Mouse (Mus musculus) embryo, embryonic 11 days (tissue): ENCODE data around the gene Ccm2.
"Not testable (repeated sequence)": the region's sequence is repeated elsewhere in the genome, so short reads cannot be mapped to it uniquely, and the experiment has no call there.

ENCODE experiments used
- DNase-seq: peaks from one replicate; pipeline ENCODE4 v3.0.0-alpha.2; 2015

Ccm2 gene

DNA sequence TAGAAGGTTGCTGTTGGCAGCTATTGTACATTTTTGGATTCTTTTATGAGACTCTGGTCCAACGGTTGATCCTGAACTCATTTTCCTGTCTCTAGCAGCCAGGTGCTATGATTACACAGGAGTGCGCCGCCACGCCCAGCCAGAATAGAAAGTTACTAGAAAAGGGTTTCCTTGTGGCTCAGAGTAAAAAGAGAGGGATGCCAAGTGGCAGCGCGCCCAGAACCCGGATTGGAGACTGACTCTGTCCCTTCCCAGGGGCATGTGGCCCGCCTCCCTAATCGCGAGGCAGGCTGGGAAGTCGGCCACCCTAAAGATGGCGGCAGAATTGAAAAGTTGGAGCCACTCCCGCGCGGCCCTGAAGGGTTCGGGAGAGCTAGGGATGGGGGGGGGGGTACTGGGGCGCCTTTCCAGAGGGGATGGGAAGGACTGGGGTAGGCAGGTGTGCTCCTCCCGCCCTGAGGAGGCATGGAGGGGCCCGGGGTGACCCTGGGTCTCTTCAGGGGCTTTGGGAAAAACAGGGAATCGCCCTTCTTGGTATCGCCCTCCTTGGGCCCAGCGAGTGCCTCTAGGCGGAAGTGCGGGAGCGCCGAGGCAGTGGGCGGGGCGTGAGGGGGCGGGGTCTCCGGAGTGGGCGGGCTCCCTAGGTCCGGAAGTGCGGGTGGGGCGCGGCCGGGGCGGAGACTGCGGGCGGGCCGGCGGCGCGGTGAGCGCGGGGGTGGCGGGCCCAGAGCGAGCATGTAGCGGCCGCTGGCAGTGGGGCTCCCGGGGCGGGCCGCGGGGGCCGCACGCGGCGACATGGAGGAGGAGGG is at the start of gene Ccm2:
Gene Ccm2, plus strand, starts transcription at position 683 of the 809 bp plus-strand sequence.
- peak; percentile 95 for DNase-seq

- no peak for DNase-seq
Observed at GRCm38 (mm10) chr11:6497311-6497948, 49.3 kb upstream of the Ccm2 start.

GRCm38 (mm10) chr11:6502506-6502905 is 44.2 kb upstream of the Ccm2 start:
- DNase-seq: no peak

- no peak for DNase-seq
Observed at GRCm38 (mm10) chr11:6504226-6504625, 42.5 kb upstream of the Ccm2 start.

GRCm38 (mm10) chr11:6504689-6505088 is 42.0 kb upstream of the Ccm2 start:
- no peak for DNase-seq

GRCm38 (mm10) chr11:6506516-6506915 is 40.2 kb upstream of the Ccm2 start:
- no peak for DNase-seq

- DNase-seq: no peak
Observed at GRCm38 (mm10) chr11:6508269-6508876, 38.3 kb upstream of the Ccm2 start.

- DNase-seq: no peak
Observed at GRCm38 (mm10) chr11:6514837-6515236, 31.9 kb upstream of the Ccm2 start.

DNA sequence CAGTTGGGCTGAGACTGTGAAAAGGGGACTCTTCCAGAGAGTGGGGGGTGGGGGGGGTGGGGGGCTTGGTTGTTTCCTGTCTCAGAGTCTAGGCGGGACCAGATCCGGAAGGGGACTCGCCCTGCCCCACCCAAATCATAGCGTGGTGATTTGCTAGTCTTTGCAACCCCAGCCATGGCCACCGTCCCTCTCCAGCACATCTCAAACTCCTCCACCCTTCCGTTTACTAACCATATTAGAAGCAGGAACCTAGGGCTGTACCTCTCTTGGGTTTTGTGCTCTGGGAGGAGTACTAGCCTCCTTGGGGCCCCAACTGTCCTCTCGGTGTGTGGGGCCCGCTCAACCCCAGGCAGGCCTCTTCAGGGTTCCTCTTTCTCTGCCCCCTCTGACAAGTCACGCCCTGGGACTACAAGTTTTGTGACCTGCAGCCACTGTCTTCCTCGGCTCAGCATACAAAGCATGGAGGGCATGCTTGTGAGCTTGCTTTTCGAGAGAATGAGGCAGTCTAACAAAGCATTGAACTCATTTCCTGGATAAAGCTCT is 27.1 kb upstream of the Ccm2 start:
- no peak for DNase-seq

GRCm38 (mm10) chr11:6520507-6521173 is 26.0 kb upstream of the Ccm2 start, which contains the start of gene Myo1g:
TSS of gene Myo1g (minus strand) at chr11:6520965.
- DNase-seq: no peak

DNA sequence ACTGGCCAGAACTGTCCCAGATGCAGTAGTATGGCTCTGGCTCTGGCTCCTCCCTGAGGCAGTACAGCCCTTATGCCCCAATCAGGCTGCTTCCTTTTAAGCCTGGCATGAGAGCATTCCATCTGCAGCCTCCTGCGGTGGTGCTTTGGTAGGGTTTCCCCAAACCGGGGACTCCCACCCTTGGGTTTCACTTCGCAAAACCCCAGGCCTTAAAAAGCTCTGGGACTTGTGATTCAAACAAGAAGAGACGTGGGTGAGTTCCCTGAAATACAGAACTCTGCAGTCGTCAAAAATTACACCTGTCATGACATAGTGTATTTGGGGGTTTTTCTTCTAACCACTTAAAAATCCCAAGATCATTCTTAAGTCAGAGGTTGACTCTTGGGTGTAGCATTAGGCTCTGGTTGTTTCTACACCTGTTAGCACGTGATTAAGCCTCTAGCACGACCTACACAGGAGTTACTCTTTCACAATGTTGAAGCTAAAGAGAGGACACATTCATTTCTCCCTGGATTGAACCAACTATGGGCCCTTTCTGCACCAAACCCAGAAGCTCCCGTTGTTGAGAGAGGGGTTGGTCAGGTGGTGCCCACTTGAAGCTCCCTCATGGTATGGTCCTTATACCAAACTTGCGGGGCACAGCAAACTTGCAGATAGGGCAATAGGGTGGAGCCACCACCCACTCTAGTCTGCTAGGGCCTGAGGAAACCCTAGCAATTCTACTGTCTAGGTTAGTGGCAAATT is 23.7 kb upstream of the Ccm2 start:
- no peak for DNase-seq

- DNase-seq: no peak
Observed at GRCm38 (mm10) chr11:6523662-6524088, 23.0 kb upstream of the Ccm2 start.

GRCm38 (mm10) chr11:6524165-6524879 is 22.4 kb upstream of the Ccm2 start:
- DNase-seq: no peak

DNA sequence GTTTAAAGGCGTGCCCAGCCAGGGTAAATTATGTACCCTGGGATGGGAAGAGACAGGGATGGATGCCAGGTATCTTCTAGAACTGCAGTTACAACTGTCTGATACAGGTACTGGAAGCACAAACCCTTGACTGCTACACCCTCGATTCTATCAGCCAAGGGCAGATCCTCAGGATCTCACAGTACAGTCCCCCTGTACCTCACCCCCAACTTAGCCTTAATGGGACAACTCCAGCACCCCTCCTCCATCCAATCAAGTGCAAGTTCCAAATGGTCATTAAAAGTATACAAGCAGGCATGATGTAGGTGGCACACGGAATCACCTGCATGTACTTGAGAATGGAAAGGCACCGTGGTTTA is 21.8 kb upstream of the Ccm2 start:
- no peak for DNase-seq

GRCm38 (mm10) chr11:6525241-6525640 is 21.4 kb upstream of the Ccm2 start:
- no peak for DNase-seq

DNA sequence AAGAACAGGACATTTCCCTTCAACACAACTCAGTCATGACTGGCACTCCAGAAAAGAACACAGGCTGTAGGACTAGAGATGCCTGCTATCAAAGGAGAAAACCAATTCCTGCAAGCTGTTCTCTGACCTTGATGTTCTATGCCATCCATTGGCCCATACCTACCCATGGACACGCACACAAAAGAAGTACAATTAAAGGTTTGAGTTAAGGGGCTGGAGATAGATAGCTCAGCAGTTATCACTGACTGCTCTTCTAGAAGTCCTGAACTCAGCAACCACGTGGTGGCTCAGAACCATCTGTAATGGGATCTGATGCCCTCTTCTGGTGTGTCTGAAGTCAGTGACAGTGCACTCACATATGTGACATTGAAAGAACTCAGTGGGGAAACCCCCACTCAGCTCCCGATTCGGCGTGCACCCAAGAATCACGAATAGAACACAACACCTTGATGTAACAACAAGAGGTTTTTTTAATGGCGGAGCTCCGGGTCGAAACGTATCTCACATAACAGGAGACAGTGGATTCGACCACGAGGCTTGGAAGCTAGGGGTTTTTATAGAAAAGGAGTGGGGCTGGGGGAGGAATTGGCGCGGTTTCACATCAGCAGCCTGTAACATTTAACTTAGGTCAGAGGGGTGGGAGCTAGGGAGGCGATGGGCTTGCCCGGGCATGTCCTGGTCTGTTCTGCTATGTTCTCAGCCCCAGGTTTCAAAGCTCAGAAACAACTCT is 20.0 kb upstream of the Ccm2 start:
- not testable (repeated sequence) for DNase-seq

DNA sequence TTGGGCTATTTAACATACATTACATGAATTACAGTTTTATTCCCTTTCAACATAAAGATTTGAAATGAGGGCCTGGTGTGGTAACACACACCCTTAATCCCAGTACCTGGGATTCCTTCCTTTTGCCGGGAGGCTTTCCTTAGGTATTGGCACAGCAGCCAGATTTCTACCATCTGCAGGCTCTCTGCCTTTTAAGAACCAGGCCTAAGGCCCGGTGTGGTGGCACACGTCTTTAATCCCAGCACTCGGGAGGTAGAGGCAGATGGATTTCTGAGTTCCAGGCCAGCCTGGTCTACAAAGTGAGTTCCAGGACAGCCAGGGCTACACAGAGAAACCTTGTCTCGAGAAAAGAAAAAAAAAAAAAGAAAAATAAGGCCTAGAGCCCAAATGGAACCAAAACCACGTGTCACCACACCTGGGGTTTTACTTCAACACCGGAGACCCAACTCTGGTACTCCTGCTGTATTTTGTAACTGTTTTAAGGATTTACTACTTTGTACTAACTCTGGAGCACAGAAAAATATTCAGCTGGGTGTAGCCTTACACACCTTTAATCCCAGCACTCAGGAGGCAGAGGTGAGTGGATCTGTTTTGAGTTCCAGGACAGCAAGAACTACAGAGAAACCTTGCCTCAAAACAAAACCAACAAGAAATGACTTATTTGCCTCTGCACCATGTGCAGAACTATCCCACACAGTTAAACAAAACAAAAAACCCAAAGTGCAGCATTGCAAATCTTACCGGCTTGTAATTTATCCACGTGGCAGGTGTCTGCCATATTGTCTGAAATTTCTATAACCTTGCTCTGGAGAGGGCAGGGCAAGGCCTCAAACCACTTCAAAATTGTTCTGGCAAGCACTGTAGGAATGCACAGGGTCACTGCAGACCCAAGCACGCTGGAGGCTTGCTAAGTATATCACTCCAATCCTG is 19.2 kb upstream of the Ccm2 start:
- DNase-seq: no peak

GRCm38 (mm10) chr11:6528186-6529006 is 18.3 kb upstream of the Ccm2 start:
- DNase-seq: peak; percentile 100

GRCm38 (mm10) chr11:6529961-6530360 is 16.7 kb upstream of the Ccm2 start:
- DNase-seq: no peak
